Mouse (Mus musculus): Measurements from ENCODE around the gene Babam2.

DNA sequence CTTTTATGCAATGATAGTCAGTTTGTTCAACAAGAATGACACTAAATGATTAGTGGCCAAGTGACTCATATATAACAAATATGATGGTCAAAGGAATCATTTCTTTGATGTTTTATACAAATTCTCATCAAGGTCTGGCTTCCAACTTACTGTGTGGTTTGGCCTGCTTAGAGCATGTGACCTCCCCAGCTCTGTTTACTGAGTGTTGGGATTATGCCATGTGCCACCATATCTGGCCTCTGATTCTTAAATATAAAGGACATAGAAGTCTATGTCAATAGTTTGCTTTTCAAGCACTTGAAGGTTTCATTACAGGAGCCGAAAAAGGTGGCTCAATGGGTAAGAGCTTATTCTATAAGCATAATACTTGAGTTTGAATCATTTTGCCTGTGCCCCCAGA lies 15.2 kb upstream of the Babam2 start:
- TF ChIP-seq POLR2A (IDR thresholded peaks at IDR 0.05; ENCODE audit: insufficient read depth, low read depth, low read length) (no peak), CTCF (IDR thresholded peaks at IDR 0.05) (no peak)
